Mouse (Mus musculus) midbrain, embryonic 10.5 days (tissue): ENCODE data around the gene Lmbrd1. TPM values are rescaled to one million over a fixed set of nuclear protein-coding genes. Genes with fewer than 3 reads are reported as not detected.

Experiments
- polyA plus RNA-seq: library from polyadenylated mRNA; unstranded; fragments of >200 nt; fragmentation: Nextera tagmentation; extraction: Ambion mirVana; gene quantifications from 2 replicates; pipeline ENCODE4 v1.2.1, GENCODE M21; 2016

Gene Lmbrd1
- polyA plus RNA-seq, 1 experiment from 2014 or later = 24.4 TPM

Other genes starting within 250 kb of the Lmbrd1 start
- gene Col19a1, start 91.2 kb upstream of the Lmbrd1 start, polyA plus RNA-seq = 0.06 and 0.36 TPM in 2 replicates